Mouse (Mus musculus) frontal cortex, postnatal 25 days (tissue): ENCODE results near the gene Cep68.

Experiments
- DNase-seq, 2 experiments: peaks; one replicate each; pipeline ENCODE4 v3.0.0; 2022; ENCODE audit warnings: low spot score in 2 of 2

Gene Cep68

GRCm38 (mm10) chr11:20249296-20250110 lies at the start of gene Cep68:
TSS of gene Cep68 (minus strand) at chr11:20249429.
- DNase-seq, result peak; percentile 88 to 94

GRCm38 (mm10) chr11:20284463-20284862 lies 35.2 kb upstream of the Cep68 start:
- no peak for DNase-seq

GRCm38 (mm10) chr11:20282601-20283219 lies 33.5 kb upstream of the Cep68 start:
- no peak for DNase-seq

GRCm38 (mm10) chr11:20280982-20281381 lies 31.8 kb upstream of the Cep68 start:
- DNase-seq, result no peak

GRCm38 (mm10) chr11:20278702-20279101 lies 29.5 kb upstream of the Cep68 start:
- DNase-seq, result no peak

- DNase-seq, result no peak
Measured at GRCm38 (mm10) chr11:20277106-20277505, 27.9 kb upstream of the Cep68 start.

- no peak for DNase-seq
Measured at GRCm38 (mm10) chr11:20275974-20276373, 26.7 kb upstream of the Cep68 start.

GRCm38 (mm10) chr11:20269885-20270284 lies 20.7 kb upstream of the Cep68 start:
- no peak for DNase-seq

- no peak for DNase-seq
Measured at GRCm38 (mm10) chr11:20262628-20263380, 13.6 kb upstream of the Cep68 start.

- DNase-seq, result no peak
Measured at GRCm38 (mm10) chr11:20254791-20255190, 5.6 kb upstream of the Cep68 start.

- no peak for DNase-seq
Measured at GRCm38 (mm10) chr11:20253088-20253487, 3.9 kb upstream of the Cep68 start.

GRCm38 (mm10) chr11:20250476-20251178 lies 1.4 kb upstream of the Cep68 start:
- DNase-seq, result no peak

- no peak for DNase-seq
Measured at GRCm38 (mm10) chr11:20248840-20249239, 389 bp downstream of the Cep68 start.

GRCm38 (mm10) chr11:20248277-20248676 lies 952 bp downstream of the Cep68 start:
- DNase-seq, result no peak

GRCm38 (mm10) chr11:20247146-20247855 lies 1.9 kb downstream of the Cep68 start:
- no peak for DNase-seq

- DNase-seq, result no peak
Measured at GRCm38 (mm10) chr11:20246616-20247015, 2.6 kb downstream of the Cep68 start.

GRCm38 (mm10) chr11:20245316-20245715 lies 3.9 kb downstream of the Cep68 start:
- DNase-seq, result no peak

GRCm38 (mm10) chr11:20244336-20245290 lies 4.6 kb downstream of the Cep68 start:
- DNase-seq, result no peak

GRCm38 (mm10) chr11:20243214-20243913 lies 5.9 kb downstream of the Cep68 start:
- DNase-seq, result no peak
